Mouse (Mus musculus) neutrophil, adult 5-6 weeks (primary cell): ENCODE measurements around the gene Tcl1b1. TPM values are rescaled to one million over a fixed set of nuclear protein-coding genes. Genes with fewer than 3 reads are reported as not detected.
"Not testable (repeated sequence)": the region's sequence is repeated elsewhere in the genome, so short reads cannot be mapped to it uniquely, and the experiment has no call there.

Experiments used
- ATAC-seq: fragments of 151-379, 151-347 bp; 2 replicates; pipeline ENCODE4 v1.8.0; 2017; ENCODE audit warnings: mild to moderate bottlenecking, moderate TSS enrichment; ENCODE audit not compliant: insufficient number of reproducible peaks, poor library complexity, low FRiP score, severe bottlenecking; ENCODE audit errors: extremely low read depth
- total RNA-seq: library from RNA; stranded (forward); fragments of 200-1000 nt; gene quantifications from 2 replicates; pipeline ENCODE4 v1.2.3, GENCODE M21; 2017

The Tcl1b1 gene
- total RNA-seq, 1 experiment from 2014 or later = not detected

DNA sequence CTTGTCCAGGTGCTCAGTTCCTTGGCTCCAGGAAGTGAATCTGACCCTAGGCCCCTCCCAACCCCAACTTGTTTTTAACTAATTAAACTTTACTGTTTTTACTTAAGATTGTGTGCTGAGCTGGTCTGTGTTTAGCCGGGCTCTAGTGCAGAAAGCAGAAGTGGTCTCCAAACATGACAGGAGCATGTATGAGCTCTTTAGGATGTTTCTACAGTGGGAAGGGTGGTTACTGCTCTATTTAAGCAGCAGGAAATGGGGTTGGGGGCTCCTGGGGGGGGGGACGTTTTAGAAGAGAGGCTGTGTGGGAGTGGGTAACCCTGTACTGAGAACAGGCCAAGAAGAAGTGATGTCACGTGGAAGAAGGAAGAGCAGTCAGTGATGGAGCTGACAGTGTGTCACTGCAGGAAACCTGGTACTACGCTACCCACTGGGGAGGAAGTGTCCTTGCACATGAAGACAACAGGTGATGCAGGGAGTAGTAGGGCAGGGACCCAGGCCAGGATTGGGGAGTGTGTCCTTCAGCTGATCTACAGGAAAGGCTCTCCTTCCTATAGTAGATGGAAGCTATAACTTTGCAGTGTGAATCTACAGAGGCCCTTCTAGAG, 21.7 kb downstream of the Tcl1b1 start:
- ATAC-seq = not testable (repeated sequence)

DNA sequence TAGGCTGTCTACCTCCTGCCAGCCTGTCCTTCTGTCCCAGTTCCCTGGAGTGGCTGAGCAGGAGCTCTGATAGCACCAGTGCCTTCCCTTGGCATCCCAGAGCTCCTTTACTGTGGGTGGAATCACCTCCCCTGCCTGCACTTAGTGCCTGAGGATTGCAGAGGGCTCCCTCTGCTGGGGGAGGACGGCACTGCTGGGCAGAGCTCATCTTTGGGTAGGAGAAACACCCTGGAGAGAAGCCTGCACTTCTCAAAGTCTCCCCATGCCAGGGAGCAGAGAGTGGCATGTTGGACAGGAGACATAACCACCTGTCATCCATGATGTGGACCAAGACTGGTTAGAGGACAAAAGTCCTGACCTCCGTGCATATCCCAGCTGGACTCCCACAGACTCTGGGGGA, 29.5 kb downstream of the Tcl1b1 start:
- not testable (repeated sequence) for ATAC-seq

DNA sequence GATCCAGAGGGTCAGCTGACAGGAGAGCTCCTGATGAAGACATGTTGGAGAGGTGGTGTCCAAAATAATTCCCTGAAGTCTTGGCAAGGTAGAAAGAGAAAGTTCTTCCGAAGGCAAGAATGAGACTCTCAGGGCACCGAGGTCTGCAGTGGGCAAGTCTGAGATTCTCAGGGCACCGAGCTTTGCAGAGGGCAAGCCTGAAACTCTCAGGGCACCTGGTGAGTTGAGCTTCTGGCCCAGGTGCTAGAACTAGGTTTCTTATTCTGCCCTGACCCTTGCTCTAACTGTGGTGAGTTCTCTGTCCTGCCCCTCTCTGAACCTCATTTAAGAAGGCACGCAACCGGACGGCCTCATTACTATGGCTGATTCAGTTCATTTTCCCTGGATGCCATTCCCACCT, 31.3 kb downstream of the Tcl1b1 start, which contains the start of gene Tcl1b3:
TSS of gene Tcl1b3 (plus strand) at position 301 of the 400 bp plus-strand sequence.
- ATAC-seq = not testable (repeated sequence)

DNA sequence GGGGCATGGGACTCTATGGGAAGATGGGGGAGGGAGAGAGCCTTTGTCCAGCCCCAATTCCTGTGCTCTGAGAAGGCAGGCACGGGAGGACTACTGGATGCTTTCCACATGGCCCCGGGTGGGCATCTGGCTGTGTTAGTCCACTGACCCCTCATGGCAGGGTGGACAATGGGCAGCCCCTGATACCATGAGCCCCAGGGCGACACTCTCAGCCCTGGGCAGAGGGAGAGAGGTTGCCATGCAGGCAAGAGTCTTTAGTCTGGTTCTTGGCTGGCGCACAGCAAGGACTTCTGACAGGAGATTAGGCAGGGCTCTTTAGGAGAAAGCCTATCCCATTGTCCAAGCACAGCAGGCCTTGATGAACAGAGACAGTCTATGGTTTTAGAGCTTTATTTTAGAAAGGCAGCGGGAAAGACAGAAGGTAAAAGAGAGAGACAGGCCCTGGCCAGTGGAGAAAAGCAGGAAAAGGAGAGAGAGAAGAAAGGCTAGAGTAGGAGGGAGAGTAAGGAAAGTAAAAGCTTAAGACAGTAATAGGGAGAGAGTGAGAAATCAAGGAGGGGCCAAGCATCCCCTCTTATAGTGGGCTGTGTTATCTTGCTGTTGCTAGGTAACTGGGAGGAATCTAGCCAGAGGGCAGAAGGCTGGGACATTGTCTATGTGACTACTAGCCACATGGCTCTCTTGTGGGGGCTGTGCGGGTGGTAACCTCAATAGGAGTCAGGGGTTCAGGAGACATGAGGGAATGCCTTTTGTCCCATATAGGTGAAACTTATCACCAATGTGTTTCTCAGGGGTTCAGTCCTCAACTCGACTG, 40.4 kb downstream of the Tcl1b1 start:
- ATAC-seq = not testable (repeated sequence)

DNA sequence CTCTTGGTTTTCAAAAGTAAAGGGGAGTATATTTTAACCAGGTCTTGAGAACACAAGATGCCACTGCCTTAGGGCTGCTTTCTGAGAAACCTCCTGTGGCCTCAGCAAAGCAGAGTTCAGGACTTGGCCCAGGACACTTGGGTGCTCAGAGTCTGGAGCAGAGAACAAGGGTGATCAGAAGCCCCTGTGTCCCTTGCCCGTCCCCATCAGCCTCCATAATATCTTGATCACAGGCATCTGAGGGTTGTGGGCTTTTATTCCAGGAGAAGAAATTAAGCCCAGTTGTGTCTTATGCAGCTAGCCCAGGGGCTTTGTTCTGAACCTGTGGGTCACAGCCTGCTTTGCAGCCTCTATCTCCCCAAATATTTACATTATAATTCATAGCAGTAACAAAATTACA, 42.2 kb downstream of the Tcl1b1 start, which contains the start of gene Tcl1b4:
TSS of gene Tcl1b4 (plus strand) at position 301 of the 400 bp plus-strand sequence.
- not testable (repeated sequence) for ATAC-seq

DNA sequence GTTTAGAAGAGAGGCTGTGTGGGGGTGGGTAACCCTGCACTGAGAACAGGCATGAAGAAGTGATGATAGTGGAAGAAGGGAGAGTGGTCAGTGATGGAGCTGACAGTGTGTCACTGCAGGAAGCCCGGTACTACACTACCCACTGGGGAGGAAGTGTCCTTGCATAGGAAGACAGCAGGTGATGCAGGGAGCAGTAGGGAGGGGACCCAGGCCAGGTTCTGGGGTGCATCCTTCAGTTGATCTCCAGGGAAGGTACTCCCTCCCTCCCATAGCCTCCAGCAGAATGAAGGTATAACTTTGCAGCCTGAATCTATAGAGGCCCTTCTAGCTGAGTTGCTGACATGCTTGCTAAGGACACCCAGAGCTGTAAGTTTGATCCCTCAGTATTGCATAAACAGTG, 47.6 kb downstream of the Tcl1b1 start:
- ATAC-seq = no peak

DNA sequence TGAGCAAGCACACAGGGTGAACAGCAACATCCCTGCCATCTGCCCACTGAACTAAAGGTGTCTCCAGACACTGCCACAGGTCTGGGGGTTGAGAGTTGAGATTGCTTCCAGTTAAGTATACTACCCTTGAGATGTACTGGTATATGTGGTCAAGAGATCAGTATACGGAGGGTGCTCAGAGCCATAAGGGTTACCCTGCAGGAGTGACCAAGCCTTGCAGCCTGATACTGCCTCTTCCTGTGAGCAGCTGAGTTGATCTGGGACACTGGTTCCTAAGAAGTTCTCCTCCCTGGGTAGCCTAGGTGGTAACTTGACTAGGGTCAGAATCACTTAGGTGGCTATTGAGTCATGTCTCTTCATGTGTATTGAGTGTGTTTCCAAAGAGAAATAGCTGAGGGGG, 49.0 kb downstream of the Tcl1b1 start:
- ATAC-seq = no peak

DNA sequence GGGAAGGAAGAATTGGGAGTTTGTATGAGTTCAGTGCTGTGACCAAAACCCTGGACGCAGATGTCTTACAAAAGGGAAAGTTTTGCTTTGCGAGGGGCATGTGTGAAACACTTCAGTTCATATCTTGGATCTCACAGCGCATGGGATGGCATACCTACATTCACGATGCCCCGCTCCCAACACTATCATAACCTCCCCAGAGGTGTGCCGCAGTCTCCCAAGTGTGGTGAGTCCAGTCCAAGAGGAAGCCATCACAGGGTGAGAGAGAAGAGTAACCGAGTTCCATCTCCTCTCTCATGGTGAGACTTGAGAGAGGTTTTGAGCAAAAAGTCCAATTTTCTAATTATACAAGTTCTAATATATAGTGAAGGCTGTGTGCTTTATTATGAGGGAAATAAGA, 49.7 kb downstream of the Tcl1b1 start:
- no peak for ATAC-seq

Other genes with a start within 250 kb of the Tcl1b1 start
- gene Syne3, start 149.9 kb upstream of the Tcl1b1 start, total RNA-seq = 20.7 and 21.2 TPM in 2 replicates
- 8.0 and 9.1 TPM in 2 replicates for gene Glrx5, start 127.0 kb upstream of the Tcl1b1 start, total RNA-seq
- gene Tcl1b2, start 13.7 kb upstream of the Tcl1b1 start, total RNA-seq = not detected in 2 replicates
- not detected in 2 replicates for gene Tcl1b5, start 16.7 kb downstream of the Tcl1b1 start, total RNA-seq
- gene Tcl1b3, start 31.4 kb downstream of the Tcl1b1 start, total RNA-seq = not detected in 2 replicates
- not detected in 2 replicates for gene Tcl1b4, start 42.3 kb downstream of the Tcl1b1 start, total RNA-seq
- not detected in 2 replicates for gene Tcl1, start 63.1 kb downstream of the Tcl1b1 start, total RNA-seq
- gene Tunar, start 174.2 kb downstream of the Tcl1b1 start, total RNA-seq = not detected in 2 replicates